Mouse (Mus musculus) erythroblast, embryonic 14.5 days (primary cell): Measurements from ENCODE around the gene Zbp1. TPM values are rescaled to one million over a fixed set of nuclear protein-coding genes. Genes with fewer than 3 reads are reported as not detected.

ENCODE experiments used
- H3K27me3 ChIP-seq: 2 replicates; pipeline ENCODE4 v1.6.1; 2012; ENCODE audit warnings: inconsistent platforms; ENCODE audit not compliant: control insufficient read depth
- H3K36me3 ChIP-seq: 2 replicates; pipeline ENCODE4 v1.6.1; 2012; ENCODE audit warnings: mild to moderate bottlenecking, inconsistent platforms; ENCODE audit not compliant: control insufficient read depth
- H3K4me1 ChIP-seq: 2 replicates; pipeline ENCODE4 v1.6.1; 2012; ENCODE audit warnings: inconsistent platforms; ENCODE audit not compliant: control insufficient read depth
- H3K4me3 ChIP-seq: replicated peaks from 2 replicates; pipeline ENCODE3; 2012; ENCODE audit warnings: moderate library complexity, mild to moderate bottlenecking, inconsistent platforms
- H3K9me3 ChIP-seq: 2 replicates; pipeline ENCODE4 v1.6.1; 2012; ENCODE audit warnings: low read length, inconsistent platforms, mixed read lengths; ENCODE audit not compliant: control insufficient read depth
- GATA1 ChIP-seq: IDR thresholded peaks from 2 replicates; pipeline ENCODE4 v1.6.1; 2012; ENCODE audit warnings: low read length, inconsistent platforms, mixed read lengths
- TAL1 ChIP-seq: IDR thresholded peaks from 3 replicates; pipeline ENCODE4 v1.6.1; 2012; ENCODE audit warnings: low read length, inconsistent platforms, mixed read lengths
- polyA plus RNA-seq: library from polyadenylated mRNA; stranded (reverse); fragments of >175 nt; gene quantifications from 2 replicates; pipeline ENCODE4 v1.2.3, GENCODE M21; 2012

Zbp1 gene
- not detected in 2 replicates for polyA plus RNA-seq

- Histone ChIP-seq H3K4me1 (no peaks in the 10 kb centered on the region), H3K27me3 (no peaks in the 10 kb centered on the region), H3K9me3 (no peaks in the 10 kb centered on the region), H3K36me3 (no peaks in the 10 kb centered on the region), H3K4me3 (no peak within 1 kb of the TSS)
- TF ChIP-seq GATA1 (no peak), TAL1 (no peak)
Measured at GRCm38 (mm10) chr2:173218416-173219141, at the start of gene Zbp1. TSS of gene Zbp1 (minus strand) at chr2:173218923.

DNA sequence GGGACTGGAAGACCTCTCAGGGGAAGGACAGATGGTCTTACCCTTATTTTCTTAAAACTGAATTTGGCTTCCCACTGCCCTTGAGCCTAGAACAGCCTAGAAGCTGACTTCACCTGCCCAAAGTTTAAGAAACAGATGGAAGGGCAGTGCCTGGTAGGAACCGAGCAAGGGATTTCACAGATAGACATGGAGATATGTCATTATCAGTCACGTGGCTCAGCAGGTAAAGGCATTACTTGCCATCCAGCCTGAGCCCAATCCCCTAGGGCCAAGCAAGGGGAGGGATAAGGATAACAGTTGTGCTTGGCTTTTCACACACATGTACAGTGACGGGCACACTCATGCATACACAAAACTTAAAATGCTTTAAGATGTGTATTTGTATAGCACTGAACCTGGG lies 48.8 kb upstream of the Zbp1 start:
- no peaks in the 10 kb centered on the region for H3K9me3 ChIP-seq
- no peaks in the 10 kb centered on the region for H3K4me1 ChIP-seq
- H3K36me3 ChIP-seq, result no peaks in the 10 kb centered on the region
- peaks cover 25% of the 10 kb centered on the region for H3K27me3 ChIP-seq
- TF ChIP-seq GATA1 (no peak), TAL1 (no peak)
- H3K4me3 ChIP-seq, result no peak overlapping the region

GRCm38 (mm10) chr2:173266349-173267112 lies 47.8 kb upstream of the Zbp1 start:
- H3K36me3 ChIP-seq, result no peaks in the 10 kb centered on the region
- no peak overlapping the region for H3K4me3 ChIP-seq
- no peaks in the 10 kb centered on the region for H3K4me1 ChIP-seq
- H3K27me3 ChIP-seq, result peaks cover 17% of the 10 kb centered on the region
- no peaks in the 10 kb centered on the region for H3K9me3 ChIP-seq
- TF ChIP-seq TAL1 (no peak), GATA1 (no peak)

DNA sequence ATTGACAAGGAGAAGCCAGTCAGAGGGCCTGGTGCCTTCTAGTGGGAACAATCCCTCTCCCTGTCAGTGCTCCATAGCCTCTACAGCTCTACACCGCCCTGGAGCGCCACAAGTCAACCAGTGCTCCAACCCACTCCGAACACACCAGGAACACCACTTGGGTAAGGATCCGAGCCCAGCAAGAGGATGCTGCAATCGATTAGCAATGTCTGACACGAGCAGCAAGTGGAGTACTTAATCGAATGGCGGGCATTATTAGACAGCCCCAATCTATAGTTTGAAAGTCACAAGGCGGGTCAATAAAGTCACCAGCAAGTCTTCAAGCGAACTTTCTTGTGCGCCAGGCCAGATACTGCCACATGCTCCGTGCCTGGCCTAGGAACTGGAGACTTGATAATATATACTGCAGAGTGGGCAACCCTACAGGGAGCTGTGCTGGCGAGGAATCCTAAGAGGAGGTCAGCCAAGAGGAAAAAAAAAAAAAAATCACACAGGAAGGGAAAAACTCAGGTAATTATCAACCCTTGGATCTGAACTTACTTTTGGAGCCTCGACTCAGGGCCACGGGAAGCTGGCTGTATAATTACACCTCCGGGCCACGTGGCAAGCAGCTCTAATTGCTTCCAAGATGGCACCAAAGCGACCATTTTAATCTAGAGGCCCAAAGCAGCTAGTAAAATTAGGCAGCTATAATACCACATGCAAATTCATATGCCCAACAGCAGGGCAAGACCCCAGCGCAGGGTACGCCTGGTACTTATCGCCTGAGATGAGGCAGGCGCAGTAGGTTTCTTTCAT lies 46.9 kb upstream of the Zbp1 start:
- TF ChIP-seq TAL1 (no peak), GATA1 (no peak)

GRCm38 (mm10) chr2:173264467-173265128 lies 45.9 kb upstream of the Zbp1 start:
- H3K4me1 ChIP-seq, result no peaks in the 10 kb centered on the region
- H3K4me3 ChIP-seq, result no peak overlapping the region
- no peaks in the 10 kb centered on the region for H3K36me3 ChIP-seq
- TF ChIP-seq TAL1, result no peak
- no peak for TF ChIP-seq GATA1
- H3K27me3 ChIP-seq, result peaks cover 7% of the 10 kb centered on the region
- H3K9me3 ChIP-seq, result no peaks in the 10 kb centered on the region

More for the DNA sequence above, 46.9 kb upstream of the Zbp1 start:
- H3K4me1 ChIP-seq, result no peaks in the 10 kb centered on the region
- H3K4me3 ChIP-seq, result no peak overlapping the region
- H3K36me3 ChIP-seq, result no peaks in the 10 kb centered on the region
- H3K27me3 ChIP-seq, result peaks cover 14% of the 10 kb centered on the region
- H3K9me3 ChIP-seq, result no peaks in the 10 kb centered on the region

GRCm38 (mm10) chr2:173263636-173264330 lies 45.1 kb upstream of the Zbp1 start:
- no peaks in the 10 kb centered on the region for H3K4me1 ChIP-seq
- H3K9me3 ChIP-seq, result no peaks in the 10 kb centered on the region
- peaks cover 3% of the 10 kb centered on the region for H3K27me3 ChIP-seq
- no peaks in the 10 kb centered on the region for H3K36me3 ChIP-seq
- no peak overlapping the region for H3K4me3 ChIP-seq
- TF ChIP-seq TAL1 (no peak), GATA1 (no peak)

GRCm38 (mm10) chr2:173261497-173261896 lies 42.8 kb upstream of the Zbp1 start:
- TF ChIP-seq GATA1 (no peak), TAL1 (no peak)
- H3K4me1 ChIP-seq, result no peaks in the 10 kb centered on the region
- no peaks in the 10 kb centered on the region for H3K9me3 ChIP-seq
- H3K27me3 ChIP-seq, result no peaks in the 10 kb centered on the region; the same call in 1 of the 2 replicates
- H3K36me3 ChIP-seq, result no peaks in the 10 kb centered on the region
- no peak overlapping the region for H3K4me3 ChIP-seq

DNA sequence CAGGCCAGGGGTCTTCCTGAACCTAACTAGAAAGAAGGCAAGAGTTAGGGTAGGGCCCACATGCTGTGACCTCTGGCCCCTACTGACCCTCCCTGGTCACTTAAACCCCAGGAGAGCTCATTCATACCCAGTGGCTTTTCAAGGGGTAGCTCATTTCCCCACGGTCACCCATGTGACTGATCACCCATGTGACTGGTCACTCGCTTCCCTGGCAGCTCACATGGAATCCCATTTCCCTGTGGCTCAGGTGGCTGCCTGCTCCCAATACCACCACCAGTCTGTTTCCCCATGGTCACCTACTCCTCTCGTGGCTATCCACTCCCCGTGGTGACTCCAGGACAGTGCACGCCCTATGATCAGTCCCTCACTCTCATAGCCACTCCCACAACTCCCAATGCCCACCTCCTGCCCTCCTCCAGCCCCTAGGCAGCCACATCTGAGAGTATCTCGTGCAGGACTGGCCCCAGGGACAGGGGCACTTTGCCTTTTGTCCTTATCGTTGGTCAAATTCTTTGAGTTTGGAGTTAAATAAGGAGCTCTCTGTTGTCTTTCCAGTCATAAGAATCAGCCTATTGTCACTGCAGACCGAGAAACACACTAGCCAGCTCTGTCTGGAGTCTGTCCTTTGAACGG lies 39.9 kb upstream of the Zbp1 start:
- Histone ChIP-seq H3K4me1 (no peaks in the 10 kb centered on the region), H3K4me3 (no peak overlapping the region), H3K36me3 (no peaks in the 10 kb centered on the region), H3K9me3 (no peaks in the 10 kb centered on the region), H3K27me3 (no peaks in the 10 kb centered on the region)
- no peak for TF ChIP-seq TAL1
- no peak for TF ChIP-seq GATA1
